Mouse (Mus musculus) cerebellum, postnatal 4 days (tissue): ENCODE results near the gene Nat14.
"Not testable (repeated sequence)": the region's sequence is repeated elsewhere in the genome, so short reads cannot be mapped to it uniquely, and the experiment has no call there.

Experiments used
- DNase-seq, 2 experiments: peaks; one replicate each; pipeline ENCODE4 v3.0.0; 2022; ENCODE audit warnings: low spot score in 2 of 2, mixed read lengths in 1 of 2

Gene Nat14

GRCm38 (mm10) chr7:4921824-4922482 is at the start of gene Nat14:
Gene Nat14, plus strand, starts transcription at chr7:4922028.
- no peak for DNase-seq

GRCm38 (mm10) chr7:4876753-4877221 is 45.0 kb upstream of the Nat14 start, which contains the start of gene Isoc2a:
Gene Isoc2a, plus strand, starts transcription at chr7:4877153.
- DNase-seq: peak; percentile 61 to 82

DNA sequence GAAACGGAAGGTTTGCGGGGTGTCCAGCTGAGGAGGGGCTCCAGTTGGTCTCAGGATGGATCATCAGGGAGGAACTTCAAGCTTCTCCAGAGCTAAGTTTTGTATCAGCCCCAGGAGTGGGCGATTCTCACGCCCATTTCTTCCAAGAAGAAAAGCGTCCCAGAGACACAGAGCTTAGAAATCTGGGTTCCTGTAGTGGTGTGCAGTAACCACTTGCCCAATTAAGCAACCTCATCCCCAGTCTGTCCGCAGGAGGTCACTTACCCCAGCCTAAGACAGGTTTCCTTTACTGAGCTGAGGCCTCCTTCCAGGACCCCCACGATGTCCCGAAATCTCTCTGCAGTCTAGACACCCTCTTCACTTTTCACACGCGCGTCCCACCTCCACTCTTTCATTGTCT is 44.6 kb upstream of the Nat14 start:
- DNase-seq: no peak

DNA sequence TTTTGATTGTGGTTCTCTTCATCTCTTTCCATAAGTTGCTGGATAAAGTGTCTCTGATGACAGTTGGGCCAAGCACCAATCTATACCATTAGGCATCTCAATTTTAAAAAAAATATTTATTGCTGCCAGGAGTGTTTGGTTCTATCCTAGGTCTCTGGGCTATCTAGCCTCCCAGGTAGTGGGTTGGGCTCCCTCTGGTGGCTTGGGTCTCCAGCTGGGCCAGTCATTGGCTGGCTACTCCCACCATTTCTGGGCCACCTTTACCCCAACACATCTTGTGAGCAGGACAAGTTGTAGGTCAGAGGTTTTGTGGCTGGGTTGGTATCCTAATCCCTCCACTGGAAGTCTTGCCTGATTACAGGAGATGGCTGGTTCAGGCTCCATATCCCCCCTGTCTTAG is 43.6 kb upstream of the Nat14 start:
- DNase-seq: no peak

DNA sequence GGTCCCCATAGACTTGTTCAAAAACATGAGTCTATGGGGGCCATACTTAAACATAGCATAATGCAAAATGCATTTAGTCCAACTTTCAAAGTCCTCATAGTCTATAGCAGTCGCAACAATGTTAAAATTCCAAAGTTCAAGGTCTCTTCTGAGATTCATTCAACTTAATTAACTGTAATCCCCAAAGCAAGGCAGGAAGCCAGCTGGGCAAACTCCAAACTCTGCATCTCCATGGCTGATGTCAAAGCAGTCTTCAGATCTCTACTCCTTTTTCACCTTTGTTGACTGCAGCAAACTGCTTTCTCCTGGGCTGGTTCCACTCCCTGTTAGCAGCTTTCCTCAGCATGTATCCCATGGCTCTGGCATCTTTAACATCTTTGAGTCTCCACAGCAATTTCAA is 42.8 kb upstream of the Nat14 start:
- not testable (repeated sequence) for DNase-seq

- DNase-seq: no peak
Observed at GRCm38 (mm10) chr7:4886680-4887079, 35.1 kb upstream of the Nat14 start.

GRCm38 (mm10) chr7:4895186-4895585 is 26.6 kb upstream of the Nat14 start:
- no peak for DNase-seq

DNA sequence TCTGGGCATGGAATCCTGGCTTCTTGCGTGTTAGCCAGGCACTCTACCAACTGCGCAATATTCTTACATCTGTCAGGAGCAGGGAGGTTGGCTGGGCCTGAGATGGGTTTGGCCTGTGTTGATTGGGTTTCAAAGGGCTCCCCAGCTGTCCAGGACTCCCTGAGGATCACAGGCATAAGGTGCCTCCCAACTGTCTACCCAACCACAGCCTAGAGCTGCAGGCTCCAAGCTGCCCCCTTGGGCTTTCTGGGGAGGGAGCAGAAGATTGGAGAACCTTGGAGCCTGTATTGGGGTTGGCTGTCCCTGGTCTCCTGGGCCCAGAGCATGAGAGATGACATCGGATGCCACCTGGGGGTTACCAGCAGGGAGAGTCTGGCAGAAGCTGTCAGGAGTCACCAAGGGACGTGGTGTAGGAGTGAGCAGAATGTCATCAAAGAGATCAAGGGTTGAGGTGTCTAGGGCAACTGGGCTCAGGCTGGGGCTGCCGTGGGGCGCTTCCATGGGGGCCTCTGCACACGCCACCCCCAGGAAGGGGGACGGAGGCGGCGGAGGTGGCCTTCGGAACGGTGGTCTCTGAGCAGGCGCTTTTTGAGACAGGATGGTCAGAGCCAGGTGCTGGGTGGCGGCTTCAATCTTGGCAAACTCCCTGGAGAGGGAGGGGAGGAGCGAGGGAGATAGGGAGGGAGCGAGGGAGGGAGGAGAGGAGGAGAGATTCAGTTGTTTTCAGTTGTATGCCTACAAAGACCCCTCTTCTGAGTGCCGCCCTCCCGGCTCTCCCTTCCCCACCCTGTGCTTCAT is 22.8 kb upstream of the Nat14 start:
- no peak for DNase-seq

DNA sequence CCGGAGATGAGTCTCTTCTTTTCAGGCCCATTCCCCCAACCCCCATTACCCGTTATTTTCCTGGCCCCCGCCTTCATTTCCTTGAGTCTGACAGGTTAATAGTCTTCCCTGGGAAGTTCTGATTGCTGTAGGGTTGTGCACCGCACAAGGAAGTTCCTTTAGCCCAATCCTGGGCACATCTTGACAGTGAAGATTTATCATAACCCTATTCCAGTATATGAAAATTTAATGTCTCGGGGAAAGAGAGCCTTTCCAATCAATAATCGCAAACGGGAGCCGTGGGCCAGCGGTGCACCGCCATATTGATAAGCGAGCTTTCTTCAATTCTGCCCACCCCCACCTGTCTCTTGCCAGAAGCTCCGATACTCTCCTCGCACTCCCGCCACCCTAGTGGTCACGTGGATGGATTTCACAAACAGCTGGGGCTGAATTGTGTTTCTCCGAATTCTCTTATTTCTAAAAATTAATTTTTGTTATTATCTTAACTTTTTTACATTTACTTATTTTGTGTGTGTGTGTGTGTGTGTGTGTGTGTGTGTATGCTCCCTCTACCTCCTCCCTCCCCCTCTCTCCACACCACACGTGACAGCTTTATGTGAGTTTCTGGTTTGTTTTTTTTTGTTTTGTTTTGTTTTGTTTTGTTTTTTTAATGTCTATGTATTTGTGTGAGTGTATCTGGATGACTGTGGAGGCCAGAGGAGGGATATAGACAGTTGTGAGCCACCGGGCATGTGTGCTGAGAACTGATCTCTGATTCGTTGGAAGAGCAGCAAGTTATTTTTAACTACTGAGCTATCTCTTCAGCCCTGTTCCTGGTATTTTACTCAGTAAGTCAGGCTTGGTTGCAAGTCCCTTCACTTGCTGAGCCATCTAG is 21.9 kb upstream of the Nat14 start:
- no peak for DNase-seq

- no peak for DNase-seq
Observed at GRCm38 (mm10) chr7:4900523-4900851, 21.3 kb upstream of the Nat14 start.

- peak in 1 of 2 experiments; percentile 49 for DNase-seq
Observed at GRCm38 (mm10) chr7:4901171-4901570, 20.7 kb upstream of the Nat14 start.

DNA sequence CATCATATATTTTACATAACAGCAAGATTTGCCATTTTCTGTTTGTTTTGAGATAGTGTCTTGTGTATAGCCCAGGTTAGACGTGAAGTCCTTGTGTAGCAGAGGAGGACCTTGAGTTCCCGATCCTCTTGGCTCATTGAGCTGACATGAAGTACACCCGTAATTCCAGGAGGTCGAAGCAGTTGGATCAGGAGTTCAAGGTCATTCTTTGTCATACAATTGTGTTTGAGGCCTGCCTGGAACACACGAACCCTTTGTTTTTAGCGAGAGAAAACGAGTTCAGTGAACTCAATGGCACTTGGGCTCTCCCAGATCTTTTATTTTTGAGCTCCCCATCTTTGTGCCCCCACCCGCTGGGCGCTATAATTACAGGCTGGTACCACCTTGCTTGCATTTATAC is 19.4 kb upstream of the Nat14 start:
- DNase-seq: no peak

DNA sequence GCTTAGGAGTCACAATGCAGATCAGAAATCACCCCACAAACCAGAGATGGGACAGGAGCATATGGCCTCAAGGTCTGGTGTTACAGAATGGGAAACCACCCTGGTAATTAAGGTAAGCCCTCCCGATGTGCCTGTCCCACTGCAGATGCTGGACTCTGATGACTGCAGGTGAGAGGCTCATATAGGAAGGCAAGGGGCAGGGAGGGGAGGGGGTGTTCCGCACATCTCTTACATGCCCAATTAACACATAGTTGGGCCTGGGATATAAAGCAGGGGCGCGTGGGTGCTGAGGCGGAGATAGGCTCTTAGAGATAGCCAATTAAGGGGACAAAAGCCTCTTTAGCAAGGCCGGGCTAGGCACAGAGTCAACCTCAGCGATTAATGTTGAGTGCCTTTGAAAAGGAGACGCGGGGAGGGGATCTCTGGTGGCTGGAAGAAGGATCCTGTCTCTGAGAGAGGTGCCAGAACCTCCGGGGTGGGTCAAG is 15.3 kb upstream of the Nat14 start, which contains the start of gene Gm36210:
Gene Gm36210 (minus strand): TSS at position 51 of the 485 bp plus-strand sequence.
- DNase-seq: no peak

DNA sequence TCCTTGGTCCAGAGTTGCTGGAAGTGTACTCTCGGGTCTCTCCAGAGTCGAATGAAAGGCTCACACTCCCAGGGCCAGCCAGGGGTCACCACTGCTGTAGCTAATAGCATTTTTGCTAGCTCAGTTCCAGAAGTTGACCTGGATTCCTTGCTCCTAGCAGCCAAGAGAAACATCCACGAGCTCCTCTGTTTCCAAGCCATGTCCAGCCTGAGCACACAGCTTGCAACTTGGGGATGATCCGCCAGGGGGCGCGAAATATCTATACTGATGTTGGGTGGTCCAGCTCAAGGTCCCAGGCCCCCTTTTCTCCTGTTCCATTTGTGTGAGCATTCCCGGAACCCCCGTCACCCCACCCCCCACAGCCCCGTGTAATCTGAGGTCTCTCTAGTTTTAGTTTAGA is 10.3 kb upstream of the Nat14 start:
- DNase-seq: peak; percentile 57 to 83

DNA sequence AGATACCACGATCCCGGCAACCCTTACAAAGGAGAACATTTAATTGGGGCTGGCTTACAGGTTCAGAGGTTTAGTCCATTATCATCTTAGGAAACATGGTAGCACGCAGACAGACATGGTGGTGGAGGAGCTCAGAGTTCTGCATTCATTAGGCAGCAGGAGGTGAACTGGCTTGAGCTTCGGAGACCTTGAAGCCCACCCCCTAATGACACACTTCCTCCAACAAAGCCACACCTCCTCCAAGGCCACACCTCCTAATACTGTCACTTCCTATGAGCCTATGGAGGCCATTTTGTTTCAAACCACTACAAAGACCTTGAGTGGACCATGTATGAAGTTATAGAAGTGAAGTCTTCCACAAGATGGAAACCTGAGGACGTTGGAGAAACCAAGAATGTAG is 9.6 kb upstream of the Nat14 start:
- no peak for DNase-seq

DNA sequence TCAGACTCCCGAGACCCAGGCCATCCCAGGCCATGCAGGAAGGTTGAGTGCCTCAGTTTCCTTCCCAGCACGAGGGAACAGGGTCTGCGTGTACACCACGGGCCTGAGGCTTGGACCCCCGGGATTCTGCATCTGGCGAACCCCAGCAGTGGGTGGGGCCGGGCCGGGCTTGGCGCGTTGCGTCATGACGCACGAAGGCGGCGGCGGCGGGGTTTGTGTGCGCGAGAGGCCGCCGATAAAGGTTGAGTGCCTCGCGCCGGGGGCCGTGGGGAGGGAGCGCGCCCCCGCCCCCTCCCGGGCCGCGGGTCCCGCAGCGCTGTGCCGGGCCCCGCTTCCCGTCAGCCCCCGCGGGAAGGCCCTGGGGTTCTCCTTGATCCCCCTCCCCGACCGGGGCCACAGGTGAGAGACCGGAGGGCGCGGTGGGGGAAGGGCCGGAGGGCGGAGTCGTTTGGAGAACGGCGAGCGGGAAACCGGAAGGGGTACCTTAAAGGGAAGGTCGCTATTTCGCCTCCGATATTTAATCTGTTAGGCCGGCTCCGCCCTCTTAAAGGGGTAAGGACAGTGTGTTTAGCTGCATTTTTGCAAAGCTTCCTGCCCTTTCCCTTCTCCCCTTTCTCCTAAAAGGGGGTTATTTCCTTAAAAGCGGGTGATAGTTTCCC is 6.7 kb upstream of the Nat14 start, which contains the start of gene Zfp628:
Gene Zfp628 (plus strand): TSS at position 211 of the 659 bp plus-strand sequence.
- DNase-seq: peak; percentile 90 to 94

DNA sequence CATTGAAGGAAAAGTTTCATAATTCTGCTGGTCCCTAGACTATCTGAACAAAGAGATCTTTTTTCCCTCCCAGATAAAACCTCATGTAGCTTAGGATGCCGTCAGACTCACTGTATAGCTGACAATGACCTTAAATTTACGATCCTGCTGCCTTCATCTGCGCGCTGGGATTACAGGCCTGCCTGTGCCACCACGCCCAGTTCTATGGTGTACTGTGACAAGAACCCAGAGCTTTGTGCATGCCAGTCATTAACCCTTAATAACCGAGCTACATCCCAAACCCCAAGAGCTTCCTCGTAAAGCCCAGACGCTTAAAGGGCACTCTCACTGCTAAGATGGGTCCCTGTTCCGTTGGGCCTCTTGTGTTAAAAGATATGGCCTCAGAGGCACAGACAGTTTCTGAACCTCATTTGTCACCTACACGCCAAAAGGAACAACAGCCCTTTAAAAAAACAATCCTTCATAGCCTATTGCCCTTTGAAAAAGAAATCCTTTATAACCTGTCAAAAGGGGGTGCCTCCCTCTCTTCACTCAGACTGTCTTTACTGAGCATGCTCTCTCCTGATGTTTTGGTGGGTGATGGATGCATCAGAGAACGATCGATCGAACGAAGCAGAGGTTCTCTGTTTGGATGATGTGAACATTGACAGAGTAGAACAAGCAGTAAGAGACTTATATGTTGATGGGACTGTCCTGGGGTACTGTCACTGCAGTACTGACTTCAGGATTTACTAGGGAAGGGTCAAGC is 6.0 kb upstream of the Nat14 start:
- DNase-seq: no peak

- no peak for DNase-seq
Observed at GRCm38 (mm10) chr7:4917494-4917893, 4.3 kb upstream of the Nat14 start.

DNA sequence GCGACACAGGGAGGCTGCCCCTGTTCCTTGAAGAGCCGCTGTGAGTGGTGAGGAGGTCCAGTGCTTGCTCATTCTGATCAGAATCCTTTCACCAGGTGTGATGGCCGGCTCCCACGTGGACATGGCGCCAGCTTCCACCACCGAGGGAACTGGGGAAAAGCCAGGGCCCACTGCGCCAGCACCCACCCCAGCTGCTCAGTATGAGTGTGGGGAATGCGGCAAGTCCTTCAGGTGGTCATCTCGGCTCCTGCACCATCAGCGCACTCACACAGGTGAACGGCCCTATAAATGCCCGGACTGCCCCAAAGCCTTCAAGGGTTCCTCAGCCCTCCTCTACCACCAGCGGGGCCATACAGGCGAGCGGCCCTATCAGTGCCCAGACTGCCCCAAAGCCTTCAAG is 3.1 kb upstream of the Nat14 start:
- DNase-seq: no peak

DNA sequence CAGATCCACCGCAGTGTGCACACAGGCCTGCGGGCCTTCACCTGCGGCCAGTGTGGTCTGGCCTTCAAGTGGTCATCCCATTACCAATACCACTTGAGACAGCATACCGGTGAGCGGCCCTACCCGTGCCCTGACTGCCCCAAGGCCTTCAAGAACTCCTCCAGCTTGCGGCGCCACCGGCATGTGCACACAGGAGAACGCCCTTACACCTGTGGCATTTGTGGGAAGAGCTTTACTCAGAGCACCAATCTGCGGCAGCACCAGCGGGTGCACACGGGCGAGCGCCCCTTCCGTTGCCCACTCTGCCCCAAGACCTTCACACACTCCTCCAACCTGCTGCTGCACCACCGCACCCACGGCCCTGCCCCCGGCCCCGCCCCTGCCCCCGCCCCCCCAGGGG is 2.7 kb upstream of the Nat14 start:
- DNase-seq: no peak

- no peak for DNase-seq
Observed at GRCm38 (mm10) chr7:4919971-4920370, 1.9 kb upstream of the Nat14 start.
